Mouse (Mus musculus): ENCODE results near the gene Plce1.

Plce1 gene

GRCm38 (mm10) chr19:38589466-38589865 is 108.6 kb downstream of the Plce1 start:
- no peak for DNase-seq (ENCODE audit: low read depth, low spot score)

GRCm38 (mm10) chr19:38589941-38590340 is 109.0 kb downstream of the Plce1 start:
- no peak for DNase-seq (ENCODE audit: low read depth, low spot score)

- no peak for DNase-seq (ENCODE audit: low read depth, low spot score)
These were observed 111.8 kb downstream of the Plce1 start for GRCm38 (mm10) chr19:38592566-38593224.

GRCm38 (mm10) chr19:38593225-38593897 is 112.5 kb downstream of the Plce1 start:
- DNase-seq (ENCODE audit: low read depth, low spot score): no peak

- no peak for DNase-seq (ENCODE audit: low read depth, low spot score)
These were observed 115.2 kb downstream of the Plce1 start for GRCm38 (mm10) chr19:38596096-38596495.

GRCm38 (mm10) chr19:38597392-38597791 is 116.5 kb downstream of the Plce1 start:
- no peak for DNase-seq (ENCODE audit: low read depth, low spot score)

GRCm38 (mm10) chr19:38599001-38599400 is 118.1 kb downstream of the Plce1 start:
- no peak for DNase-seq (ENCODE audit: low read depth, low spot score)

- DNase-seq (ENCODE audit: low read depth, low spot score): no peak
These were observed 120.2 kb downstream of the Plce1 start for GRCm38 (mm10) chr19:38601127-38601526.

- DNase-seq (ENCODE audit: low read depth, low spot score): no peak
These were observed 121.9 kb downstream of the Plce1 start for GRCm38 (mm10) chr19:38602811-38603210.

GRCm38 (mm10) chr19:38607236-38607635 is 126.3 kb downstream of the Plce1 start:
- no peak for DNase-seq (ENCODE audit: low read depth, low spot score)

- DNase-seq (ENCODE audit: low read depth, low spot score): no peak
These were observed 128.2 kb downstream of the Plce1 start for GRCm38 (mm10) chr19:38608951-38609654.

GRCm38 (mm10) chr19:38610291-38610690 is 129.4 kb downstream of the Plce1 start:
- DNase-seq (ENCODE audit: low read depth, low spot score): no peak

GRCm38 (mm10) chr19:38610809-38611208 is 129.9 kb downstream of the Plce1 start:
- no peak for DNase-seq (ENCODE audit: low read depth, low spot score)

GRCm38 (mm10) chr19:38614067-38614675 is 133.3 kb downstream of the Plce1 start:
- no peak for DNase-seq (ENCODE audit: low read depth, low spot score)

- no peak for DNase-seq (ENCODE audit: low read depth, low spot score)
These were observed 134.4 kb downstream of the Plce1 start for GRCm38 (mm10) chr19:38615356-38615755.

GRCm38 (mm10) chr19:38620134-38620533 is 139.2 kb downstream of the Plce1 start:
- no peak for DNase-seq (ENCODE audit: low read depth, low spot score)

GRCm38 (mm10) chr19:38621546-38621945 is 140.6 kb downstream of the Plce1 start:
- DNase-seq (ENCODE audit: low read depth, low spot score): no peak

- DNase-seq (ENCODE audit: low read depth, low spot score): no peak
These were observed 145.5 kb downstream of the Plce1 start for GRCm38 (mm10) chr19:38626246-38627015.

GRCm38 (mm10) chr19:38627075-38627768 is 146.3 kb downstream of the Plce1 start:
- no peak for DNase-seq (ENCODE audit: low read depth, low spot score)

- DNase-seq (ENCODE audit: low read depth, low spot score): no peak
These were observed 151.3 kb downstream of the Plce1 start for GRCm38 (mm10) chr19:38632251-38632650.

GRCm38 (mm10) chr19:38633306-38633705 is 152.4 kb downstream of the Plce1 start:
- DNase-seq (ENCODE audit: low read depth, low spot score): no peak

Measured in c-Kit-negative CD71-positive TER-119-positive erythroid progenitor cells, embryonic 14.5 days (primary cell).